Mouse (Mus musculus): Measurements from ENCODE around the gene Gse1. TPM values are rescaled to one million over a fixed set of nuclear protein-coding genes. Genes with fewer than 3 reads are reported as not detected.

Gse1 gene
- polyA plus RNA-seq, 1 experiment from 2014 or later, result 12.2 TPM

- 87% methylated on average over 5 of the region's 5 CpGs for WGBS
- H3K36me3 ChIP-seq, result no peaks in the 10 kb centered on the region
- H3K9ac ChIP-seq (replicated peaks), result no peak overlapping the region
- no peak overlapping the region for H3K27ac ChIP-seq (replicated peaks)
- H3K27me3 ChIP-seq (replicated peaks), result no peaks in the 10 kb centered on the region
- H3K9me3 ChIP-seq (replicated peaks), result no peaks in the 10 kb centered on the region
- no peak for ATAC-seq (ENCODE audit: low FRiP score)
- H3K4me2 ChIP-seq, result no peak overlapping the region
- H3K4me3 ChIP-seq (replicated peaks), result no peak overlapping the region
- H3K4me1 ChIP-seq, result peaks cover 77% of the 10 kb centered on the region
Observed at GRCm38 (mm10) chr8:120544155-120544554, 315.9 kb downstream of the Gse1 start.

GRCm38 (mm10) chr8:120547562-120547961 is 319.3 kb downstream of the Gse1 start:
- H3K4me2 ChIP-seq, result no peak overlapping the region
- no peak overlapping the region for H3K4me3 ChIP-seq (replicated peaks)
- H3K27ac ChIP-seq (replicated peaks), result peak overlapping the region; percentile 75; the same call in 1 of the 2 replicates
- no peaks in the 10 kb centered on the region for H3K27me3 ChIP-seq (replicated peaks)
- ATAC-seq (ENCODE audit: low FRiP score), result no peak
- 70% methylated on average over 9 of the region's 9 CpGs for WGBS
- H3K36me3 ChIP-seq, result no peaks in the 10 kb centered on the region
- H3K9me3 ChIP-seq (replicated peaks), result no peaks in the 10 kb centered on the region
- peak overlapping the region; percentile 20; the same call in 1 of the 2 replicates for H3K9ac ChIP-seq (replicated peaks)
- peaks cover 86% of the 10 kb centered on the region for H3K4me1 ChIP-seq

- Histone ChIP-seq H3K27me3 (replicated peaks) (no peaks in the 10 kb centered on the region), H3K36me3 (no peaks in the 10 kb centered on the region), H3K4me1 (peaks cover 86% of the 10 kb centered on the region), H3K4me2 (peak overlapping the region; percentile 29), H3K9ac (replicated peaks) (peak overlapping the region; percentile 20), H3K4me3 (replicated peaks) (no peak overlapping the region), H3K9me3 (replicated peaks) (no peaks in the 10 kb centered on the region), H3K27ac (replicated peaks) (peak overlapping the region; percentile 75)
- WGBS, result 31% methylated on average over 16 of the region's 16 CpGs
- no peak for ATAC-seq (ENCODE audit: low FRiP score)
Observed at GRCm38 (mm10) chr8:120548313-120548761, 320.1 kb downstream of the Gse1 start.

GRCm38 (mm10) chr8:120549321-120549921 is 321.2 kb downstream of the Gse1 start:
- Histone ChIP-seq H3K36me3 (no peaks in the 10 kb centered on the region), H3K4me1 (peaks cover 86% of the 10 kb centered on the region), H3K4me3 (replicated peaks) (peak overlapping the region; percentile 8; the same call in 1 of the 2 replicates), H3K9me3 (replicated peaks) (no peaks in the 10 kb centered on the region), H3K27ac (replicated peaks) (peak overlapping the region; percentile 75), H3K4me2 (peak overlapping the region; percentile 48), H3K9ac (replicated peaks) (peak overlapping the region; percentile 29), H3K27me3 (replicated peaks) (no peaks in the 10 kb centered on the region)
- ATAC-seq (ENCODE audit: low FRiP score), result peak; percentile 7; the same call in 1 of the 2 replicates
- WGBS, result 9% methylated on average over 25 of the region's 25 CpGs

- Histone ChIP-seq H3K4me2 (peak overlapping the region; percentile 48), H3K27me3 (replicated peaks) (no peaks in the 10 kb centered on the region), H3K27ac (replicated peaks) (peak overlapping the region; percentile 75), H3K9ac (replicated peaks) (peak overlapping the region; percentile 29), H3K9me3 (replicated peaks) (no peaks in the 10 kb centered on the region), H3K4me3 (replicated peaks) (0 out of 2 replicates have a peak overlapping the region, but pooled peaks have one; percentile 8), H3K4me1 (peaks cover 91% of the 10 kb centered on the region), H3K36me3 (0 out of 2 replicates have a peak, but pooled peaks cover 3% of the 10 kb centered on the region)
- peak; percentile 9; the same call in 1 of the 2 replicates for ATAC-seq (ENCODE audit: low FRiP score)
- WGBS, result 6% methylated on average over 11 of the region's 11 CpGs
Observed at GRCm38 (mm10) chr8:120549922-120550321, 321.7 kb downstream of the Gse1 start.

- Histone ChIP-seq H3K9ac (replicated peaks) (peak overlapping the region; percentile 29; the same call in 1 of the 2 replicates), H3K36me3 (0 out of 2 replicates have a peak, but pooled peaks cover 3% of the 10 kb centered on the region), H3K27me3 (replicated peaks) (no peaks in the 10 kb centered on the region), H3K4me1 (peaks cover 95% of the 10 kb centered on the region), H3K27ac (replicated peaks) (peak overlapping the region; percentile 75), H3K9me3 (replicated peaks) (no peaks in the 10 kb centered on the region), H3K4me2 (peak overlapping the region; percentile 48), H3K4me3 (replicated peaks) (no peak overlapping the region)
- 18% methylated on average over 12 of the region's 12 CpGs for WGBS
- ATAC-seq (ENCODE audit: low FRiP score), result no peak
Observed at GRCm38 (mm10) chr8:120550430-120550829, 322.2 kb downstream of the Gse1 start.

- ATAC-seq (ENCODE audit: low FRiP score), result no peak
- 0 out of 2 replicates have a peak, but pooled peaks cover 3% of the 10 kb centered on the region for H3K36me3 ChIP-seq
- H3K4me2 ChIP-seq, result peak overlapping the region; percentile 48
- no peaks in the 10 kb centered on the region for H3K27me3 ChIP-seq (replicated peaks)
- H3K4me3 ChIP-seq (replicated peaks), result no peak overlapping the region
- peak overlapping the region; percentile 75 for H3K27ac ChIP-seq (replicated peaks)
- 50% methylated on average over 11 of the region's 11 CpGs for WGBS
- H3K9ac ChIP-seq (replicated peaks), result no peak overlapping the region
- H3K4me1 ChIP-seq, result peaks cover 95% of the 10 kb centered on the region
- no peaks in the 10 kb centered on the region for H3K9me3 ChIP-seq (replicated peaks)
Observed at GRCm38 (mm10) chr8:120550937-120551676, 322.9 kb downstream of the Gse1 start.

GRCm38 (mm10) chr8:120551677-120551980 is 323.4 kb downstream of the Gse1 start:
- Histone ChIP-seq H3K4me3 (replicated peaks) (no peak overlapping the region), H3K9me3 (replicated peaks) (no peaks in the 10 kb centered on the region), H3K4me1 (peaks cover 95% of the 10 kb centered on the region), H3K27ac (replicated peaks) (0 out of 2 replicates have a peak overlapping the region, but pooled peaks have one; percentile 75), H3K4me2 (no peak overlapping the region), H3K9ac (replicated peaks) (no peak overlapping the region), H3K36me3 (0 out of 2 replicates have a peak, but pooled peaks cover 3% of the 10 kb centered on the region), H3K27me3 (replicated peaks) (no peaks in the 10 kb centered on the region)
- no peak for ATAC-seq (ENCODE audit: low FRiP score)
- WGBS, result 85% methylated on average over 3 of the region's 3 CpGs

GRCm38 (mm10) chr8:120552509-120552908 is 324.3 kb downstream of the Gse1 start:
- H3K27me3 ChIP-seq (replicated peaks), result no peaks in the 10 kb centered on the region
- peaks cover 95% of the 10 kb centered on the region for H3K4me1 ChIP-seq
- no peak overlapping the region for H3K9ac ChIP-seq (replicated peaks)
- H3K36me3 ChIP-seq, result 0 out of 2 replicates have a peak, but pooled peaks cover 3% of the 10 kb centered on the region
- H3K27ac ChIP-seq (replicated peaks), result no peak overlapping the region
- no peak overlapping the region for H3K4me2 ChIP-seq
- ATAC-seq (ENCODE audit: low FRiP score), result no peak
- WGBS, result 91% methylated on average over 11 of the region's 11 CpGs
- no peak overlapping the region for H3K4me3 ChIP-seq (replicated peaks)
- no peaks in the 10 kb centered on the region for H3K9me3 ChIP-seq (replicated peaks)

- H3K4me3 ChIP-seq (replicated peaks), result no peak overlapping the region
- H3K27ac ChIP-seq (replicated peaks), result no peak overlapping the region
- H3K4me2 ChIP-seq, result no peak overlapping the region
- H3K27me3 ChIP-seq (replicated peaks), result no peaks in the 10 kb centered on the region
- H3K9ac ChIP-seq (replicated peaks), result no peak overlapping the region
- WGBS, result 84% methylated on average over 24 of the region's 24 CpGs
- H3K4me1 ChIP-seq, result peaks cover 95% of the 10 kb centered on the region
- ATAC-seq (ENCODE audit: low FRiP score), result no peak
- no peaks in the 10 kb centered on the region for H3K9me3 ChIP-seq (replicated peaks)
- 0 out of 2 replicates have a peak, but pooled peaks cover 3% of the 10 kb centered on the region for H3K36me3 ChIP-seq
Observed at GRCm38 (mm10) chr8:120553441-120554123, 325.3 kb downstream of the Gse1 start.

GRCm38 (mm10) chr8:120554466-120555039 is 326.3 kb downstream of the Gse1 start:
- no peak overlapping the region for H3K4me3 ChIP-seq (replicated peaks)
- no peak overlapping the region for H3K27ac ChIP-seq (replicated peaks)

More at GRCm38 (mm10) chr8:120554466-120555039, 326.3 kb downstream of the Gse1 start:
- Histone ChIP-seq H3K9ac (replicated peaks) (no peak overlapping the region), H3K36me3 (0 out of 2 replicates have a peak, but pooled peaks cover 3% of the 10 kb centered on the region), H3K4me2 (no peak overlapping the region), H3K4me1 (peaks cover 95% of the 10 kb centered on the region), H3K27me3 (replicated peaks) (no peaks in the 10 kb centered on the region), H3K9me3 (replicated peaks) (no peaks in the 10 kb centered on the region)
- no peak for ATAC-seq (ENCODE audit: low FRiP score)
- 91% methylated on average over 18 of the region's 18 CpGs for WGBS
